Mouse (Mus musculus) CD4-positive helper T cell, adult 2 months (primary cell): ENCODE results near the gene Vangl2.
"Not testable (repeated sequence)": the region's sequence is repeated elsewhere in the genome, so short reads cannot be mapped to it uniquely, and the experiment has no call there.

Source experiments
- DNase-seq: peaks from one replicate; pipeline ENCODE4 v3.0.0-alpha.2; 2012; ENCODE audit warnings: low read depth, missing footprints, low spot score

Gene Vangl2

DNA sequence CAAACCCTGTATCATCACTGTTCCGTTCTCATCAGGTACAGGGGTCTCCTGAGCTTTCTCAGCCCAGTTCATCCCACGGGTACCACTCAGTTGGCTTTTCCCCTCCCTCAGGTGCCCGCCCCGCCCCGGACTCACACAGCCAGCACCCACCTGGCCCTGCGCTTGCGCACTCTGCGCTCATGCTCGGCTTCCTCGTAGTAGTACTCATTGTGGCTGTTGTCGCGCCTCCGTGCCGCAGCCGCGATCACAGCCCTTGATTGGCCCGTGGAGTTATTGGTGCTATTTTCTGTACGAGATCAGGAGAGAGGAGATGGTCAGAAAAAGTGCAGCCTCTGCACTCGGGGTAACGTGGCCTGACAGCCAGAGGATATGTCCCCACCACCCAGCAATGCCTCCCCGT lies 20.5 kb downstream of the Vangl2 start:
- DNase-seq, result no peak

DNA sequence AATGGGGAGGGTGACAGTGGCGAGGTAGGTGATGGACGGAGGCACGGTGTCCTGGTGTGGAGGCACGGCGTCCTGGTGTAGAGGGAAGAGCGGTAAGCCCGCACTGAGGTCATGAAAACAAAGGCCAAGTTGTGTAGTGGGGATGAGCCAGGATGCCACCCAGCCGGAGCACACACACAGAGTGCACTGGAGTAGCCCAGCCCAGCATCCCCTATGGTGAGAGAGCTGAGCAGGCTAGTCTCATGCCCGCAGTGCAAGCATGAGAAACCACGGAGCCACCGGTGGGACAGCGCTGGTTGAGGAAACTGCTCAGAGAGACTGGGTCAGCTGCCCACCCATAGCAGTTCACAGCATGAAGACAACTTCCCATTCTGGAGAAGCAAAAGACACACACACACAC lies 26.6 kb downstream of the Vangl2 start:
- DNase-seq, result no peak

DNA sequence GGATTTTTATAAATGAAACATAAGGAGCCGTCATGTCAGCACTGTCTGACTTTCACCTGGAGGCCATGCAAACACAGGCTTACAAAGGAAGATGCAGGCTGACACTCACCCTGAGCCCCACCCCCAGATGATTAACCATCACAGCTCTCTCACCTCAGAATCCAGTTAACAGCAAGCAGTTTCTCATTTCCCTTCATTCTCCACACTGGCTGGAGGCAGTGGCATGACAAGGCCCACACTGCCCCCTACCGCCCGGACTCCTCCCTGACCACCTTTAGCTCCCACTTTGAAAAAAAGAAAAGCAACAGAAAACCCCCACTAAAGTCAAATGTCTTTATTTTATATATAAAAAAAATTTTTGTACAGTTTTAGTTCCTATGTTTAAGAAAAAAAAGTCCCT lies 27.6 kb downstream of the Vangl2 start:
- peak; percentile 85 for DNase-seq

DNA sequence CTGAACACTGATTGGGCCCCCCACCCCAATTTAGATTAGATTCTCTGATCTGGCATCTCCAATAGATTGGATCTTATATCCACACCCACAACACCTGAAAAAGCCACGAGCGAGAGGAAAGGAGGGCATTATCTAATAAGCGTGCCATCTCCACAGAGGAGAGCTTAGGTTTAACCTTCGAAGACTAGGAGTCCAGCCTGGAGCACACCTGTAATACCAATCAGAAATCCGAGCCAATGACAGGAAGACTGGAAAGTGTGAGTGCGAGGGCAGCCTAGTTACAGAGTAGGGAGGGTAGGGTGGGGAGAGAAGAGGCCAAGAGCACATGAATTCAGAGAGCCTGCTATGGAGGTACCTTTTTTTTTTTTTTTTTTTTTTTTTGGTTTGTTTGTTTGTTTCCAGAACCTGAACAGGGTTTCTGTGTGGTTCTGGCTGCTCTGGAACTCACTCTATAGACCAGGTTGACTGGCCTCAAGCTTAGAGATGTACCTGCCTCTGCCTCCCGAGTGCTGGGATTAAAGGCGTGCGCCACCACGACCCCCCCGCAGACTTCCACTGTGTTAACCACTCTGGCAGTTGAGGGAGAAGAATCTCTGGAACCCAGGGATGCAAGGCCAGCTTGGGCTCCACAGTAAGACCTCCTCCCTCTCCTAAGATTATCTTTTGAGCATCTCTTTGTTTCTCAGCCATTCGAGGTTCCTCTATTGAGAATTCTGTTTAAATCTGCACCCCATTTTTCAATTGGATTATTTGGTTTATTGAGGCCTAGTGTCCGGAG lies 29.2 kb downstream of the Vangl2 start:
- no peak for DNase-seq

DNA sequence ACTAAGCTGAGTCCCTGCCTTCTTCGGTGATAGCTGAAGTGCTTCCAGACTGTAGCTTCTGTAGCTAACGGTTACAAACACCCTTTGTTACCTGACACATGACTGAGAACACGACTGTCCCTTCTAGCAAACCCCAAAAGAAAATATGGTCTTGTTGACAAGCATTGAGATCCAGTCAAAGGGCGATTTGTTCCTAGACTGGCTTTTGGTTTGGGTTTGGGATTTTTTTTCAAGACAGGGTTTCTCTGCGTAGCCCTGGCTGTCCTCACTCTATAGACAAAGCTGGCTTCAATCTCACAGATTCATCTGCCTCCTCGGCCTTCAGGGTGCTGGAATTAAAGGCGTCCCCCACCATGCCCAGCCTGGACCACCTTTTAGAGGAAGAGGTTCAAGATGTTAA lies 31.5 kb downstream of the Vangl2 start:
- DNase-seq, result no peak

DNA sequence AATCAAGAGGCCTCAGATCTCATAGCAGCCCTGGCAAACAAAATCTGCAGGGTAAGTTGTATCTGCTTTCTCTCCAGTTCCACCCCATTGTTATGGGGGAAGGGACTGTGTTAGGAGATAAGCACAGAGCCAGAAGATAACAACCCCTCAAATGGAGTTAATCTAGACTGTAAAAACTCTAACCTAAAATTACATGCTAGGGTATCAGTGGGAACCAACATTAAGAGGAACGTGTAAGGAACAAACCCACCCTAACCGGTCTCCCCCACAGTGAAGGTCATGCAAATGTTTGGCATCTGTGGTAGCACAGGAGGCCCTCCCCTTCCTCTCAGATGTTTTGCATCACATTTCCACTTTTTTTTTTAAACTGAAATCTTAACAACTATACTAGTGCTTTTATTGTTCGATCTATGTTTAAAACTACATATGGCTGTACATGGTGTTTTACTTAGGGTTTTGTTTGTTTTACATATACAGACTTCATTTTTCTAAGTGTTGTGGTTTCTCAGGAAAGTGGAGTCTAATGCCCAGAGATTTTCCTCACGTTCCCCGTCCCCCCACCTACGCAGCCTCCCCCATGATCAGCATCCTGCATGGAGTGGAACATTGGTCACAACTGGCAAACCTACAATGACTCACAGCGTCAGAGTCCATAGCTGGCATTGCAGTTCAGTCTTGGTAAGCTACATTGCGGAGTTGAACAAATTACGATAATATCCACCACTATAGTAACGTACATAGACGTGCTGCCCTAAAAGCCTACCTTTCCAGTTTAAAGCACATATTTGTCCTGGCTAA lies 33.1 kb downstream of the Vangl2 start:
- peak; percentile 40 for DNase-seq

DNA sequence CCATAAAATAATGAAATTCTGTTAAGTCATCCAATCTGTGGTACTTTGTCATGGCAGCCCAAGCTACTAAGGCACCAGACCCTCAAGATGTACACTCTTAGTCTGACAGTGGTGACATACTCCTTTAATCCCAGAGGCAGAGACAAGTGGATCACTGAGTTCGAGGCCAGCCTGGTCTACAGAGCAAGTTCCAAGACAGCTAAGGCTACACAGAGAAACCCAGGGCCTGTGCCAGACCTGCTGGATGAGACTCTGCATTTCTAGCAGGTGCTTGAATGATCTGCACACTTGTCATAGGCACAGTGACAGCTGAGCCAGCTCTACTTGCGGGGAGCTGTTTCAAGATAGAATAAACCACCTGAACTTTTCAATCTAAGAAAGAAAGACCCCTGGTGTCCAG lies 33.7 kb downstream of the Vangl2 start:
- no peak for DNase-seq

DNA sequence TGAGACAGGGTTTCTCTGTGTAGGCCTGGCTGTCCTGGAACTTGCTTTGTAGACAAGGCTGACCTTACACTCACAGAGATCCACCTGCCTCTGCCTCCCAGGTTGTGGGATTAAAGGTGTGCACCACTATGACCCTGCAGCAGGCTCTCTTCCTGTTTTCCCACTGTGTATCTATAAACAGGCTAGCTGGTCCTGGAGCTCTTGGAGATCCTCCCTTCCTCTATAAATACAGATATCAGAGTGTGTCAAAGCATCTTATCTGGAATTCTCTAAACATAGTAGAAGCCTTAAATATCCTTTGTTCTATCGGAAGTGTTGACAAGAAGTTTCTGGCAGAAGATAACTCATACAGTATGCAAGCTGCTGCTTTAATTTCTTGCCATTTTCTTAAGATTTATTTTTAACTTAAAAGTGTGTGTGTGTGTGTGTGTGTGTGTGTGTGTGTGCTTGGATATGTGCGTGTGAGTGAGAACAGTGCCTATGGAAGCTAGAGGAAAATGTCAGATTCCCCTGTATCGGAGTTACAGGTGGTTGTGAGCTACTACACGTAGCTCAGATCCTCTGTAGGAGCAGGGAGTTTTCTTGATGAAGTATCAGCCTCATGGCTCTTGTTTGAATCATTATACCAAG lies 35.2 kb downstream of the Vangl2 start:
- DNase-seq, result no peak

DNA sequence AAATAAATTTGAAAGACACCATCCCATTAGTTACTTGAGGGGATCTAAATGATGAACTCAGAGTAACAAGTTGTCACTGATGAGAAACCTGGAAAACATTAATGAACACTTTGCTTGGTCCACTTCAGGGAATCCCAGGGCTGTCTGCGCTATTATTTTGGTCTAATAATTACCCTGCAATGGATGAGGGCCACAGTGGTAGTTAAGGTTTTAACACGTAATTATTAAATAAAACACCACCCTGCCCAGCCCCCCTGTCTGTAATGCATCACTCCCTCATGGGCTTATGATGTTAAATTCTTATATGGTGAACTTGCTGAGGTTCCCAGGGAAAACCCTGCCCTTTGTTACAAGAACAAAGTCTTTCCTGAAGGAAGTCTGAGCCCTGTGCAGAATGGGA lies 36.4 kb downstream of the Vangl2 start:
- no peak for DNase-seq

DNA sequence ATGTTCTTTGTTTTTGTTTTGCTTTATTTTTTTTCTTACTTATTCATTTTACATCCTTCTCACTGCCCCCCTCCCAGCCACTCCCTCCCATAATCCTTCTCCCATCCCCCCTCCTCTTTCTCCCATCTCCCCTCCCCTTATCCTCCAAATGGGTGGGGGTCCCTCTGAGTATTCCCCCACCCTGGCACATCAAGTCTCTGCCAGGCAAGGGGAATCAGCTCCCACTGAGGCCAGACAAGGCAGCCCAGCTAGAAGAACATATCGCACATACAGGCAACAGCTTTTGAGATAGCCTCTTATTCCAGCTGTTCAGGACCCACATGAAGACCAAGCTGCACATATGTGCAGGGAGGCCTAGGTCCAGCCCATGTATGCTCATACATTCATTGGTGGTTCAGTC lies 44.1 kb downstream of the Vangl2 start:
- DNase-seq, result no peak

DNA sequence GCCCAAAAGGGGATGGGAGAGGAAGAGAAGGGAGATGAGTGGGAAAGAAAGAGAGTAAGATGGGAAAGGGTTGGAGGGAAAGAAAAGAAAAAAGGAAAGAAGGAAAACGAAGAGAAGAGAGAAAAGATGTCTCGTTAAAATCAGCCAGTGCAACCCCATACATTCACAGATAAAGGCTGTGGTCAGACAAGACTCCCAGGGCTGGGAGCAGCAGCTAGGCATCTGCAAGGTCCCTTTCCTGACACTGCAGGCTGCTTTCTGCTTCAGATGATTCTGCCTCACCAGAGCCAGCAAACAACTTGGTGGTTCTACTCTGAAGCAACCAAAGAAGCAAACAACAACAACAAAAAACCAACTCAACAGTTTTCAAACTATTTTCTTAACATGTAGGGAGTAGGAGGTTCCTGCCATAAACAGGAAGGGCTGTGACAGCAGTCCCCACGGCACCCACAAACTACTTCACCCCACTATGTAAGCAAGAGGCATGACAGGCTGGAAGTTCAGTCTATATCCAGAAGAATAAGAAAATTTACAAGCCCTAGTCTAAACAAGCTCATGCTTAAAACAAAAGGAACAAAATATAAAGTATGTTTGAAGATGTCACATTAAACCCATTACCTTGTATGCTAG lies 44.8 kb downstream of the Vangl2 start:
- peak; percentile 52 for DNase-seq

DNA sequence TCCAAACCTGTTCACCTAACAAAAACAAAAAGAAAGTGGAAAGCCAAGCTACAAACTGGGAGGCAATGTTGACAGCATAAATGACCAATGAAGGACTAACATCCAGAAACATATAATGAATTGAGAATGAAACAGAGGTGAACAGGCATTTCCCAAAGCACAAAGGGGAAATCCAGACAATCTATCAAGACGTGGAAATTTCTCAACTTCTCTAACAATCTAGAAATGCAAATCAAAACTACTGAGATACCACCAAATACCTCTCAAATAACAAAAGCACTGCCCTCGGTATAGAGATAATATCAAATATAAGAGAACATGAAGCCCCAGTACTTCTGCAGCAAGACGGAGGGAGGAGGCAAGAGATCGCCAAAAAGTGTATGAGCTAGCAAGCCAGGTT lies 45.5 kb downstream of the Vangl2 start:
- DNase-seq, result no peak

DNA sequence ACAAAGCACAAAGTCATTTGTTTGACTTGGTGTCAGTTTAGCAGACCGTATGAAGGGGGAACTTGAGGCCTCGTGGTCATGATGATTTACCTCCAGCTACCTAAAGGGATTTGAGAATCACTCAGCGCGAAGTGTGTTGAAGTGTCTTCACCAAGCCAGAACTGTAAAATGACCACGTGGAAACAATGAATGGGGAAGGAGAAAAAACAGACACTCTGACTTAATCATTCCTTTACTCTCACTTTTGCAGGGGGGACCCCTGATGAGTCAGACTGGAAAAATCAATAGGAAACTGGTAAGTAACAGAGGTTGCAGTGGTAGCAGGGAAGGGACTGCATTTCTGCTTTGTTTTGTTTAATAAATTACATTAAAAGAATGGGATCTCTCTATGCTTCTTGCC lies 46.1 kb downstream of the Vangl2 start:
- peak; percentile 65 for DNase-seq

DNA sequence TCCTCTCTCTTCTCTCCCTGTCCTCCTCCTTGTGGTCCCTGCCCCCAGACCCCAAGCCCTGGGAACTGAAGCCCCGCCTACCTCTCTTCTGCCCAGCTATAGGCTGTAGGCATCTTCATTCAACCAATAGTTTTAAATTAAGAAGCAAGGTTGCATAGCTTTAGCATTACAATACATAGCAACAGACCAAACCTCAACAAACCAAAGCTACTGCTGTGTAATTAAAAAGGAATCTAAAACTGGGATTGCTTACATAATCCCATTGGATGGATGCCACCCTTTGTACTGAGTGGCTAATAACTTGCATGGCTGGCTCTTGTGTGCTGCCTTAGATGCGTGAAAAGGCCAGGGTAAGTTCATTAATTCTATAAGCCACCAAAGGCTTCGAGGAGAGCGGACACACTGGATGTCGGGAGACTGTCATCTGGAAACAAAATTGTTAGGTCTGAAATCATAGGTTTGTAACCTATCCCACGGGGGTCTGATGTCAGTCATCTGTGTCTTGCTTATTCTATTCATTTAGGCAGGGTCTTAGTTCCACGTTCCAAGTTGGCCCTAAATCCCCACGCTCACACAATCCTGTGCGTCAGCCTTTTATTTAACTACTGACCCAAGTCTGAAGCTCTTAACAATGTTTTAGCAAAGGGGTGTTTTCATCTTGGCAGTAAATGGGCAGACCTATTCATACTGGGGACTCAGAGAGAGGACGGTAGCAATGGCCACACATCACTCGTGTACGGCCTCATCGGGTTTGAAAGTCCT lies 48.1 kb downstream of the Vangl2 start:
- no peak for DNase-seq

DNA sequence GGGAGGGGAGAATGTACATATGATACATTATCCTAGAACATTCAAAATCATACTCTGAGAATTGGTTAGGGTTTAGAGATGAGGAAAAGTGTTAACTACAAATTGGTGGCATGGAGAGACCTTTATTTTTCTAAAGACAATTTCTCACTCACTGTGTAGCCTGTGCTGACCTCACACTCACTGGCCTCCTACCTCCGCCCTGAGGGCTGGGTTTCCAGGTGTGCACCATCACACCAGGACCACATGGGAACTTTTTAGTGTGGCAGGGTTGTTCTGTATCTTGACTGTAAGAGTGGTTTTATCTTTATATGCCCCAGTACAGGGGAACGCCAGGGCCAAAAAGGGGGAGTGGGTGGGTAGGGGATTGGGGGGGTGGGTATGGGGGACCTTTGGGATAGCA lies 50.4 kb downstream of the Vangl2 start:
- DNase-seq, result no peak

DNA sequence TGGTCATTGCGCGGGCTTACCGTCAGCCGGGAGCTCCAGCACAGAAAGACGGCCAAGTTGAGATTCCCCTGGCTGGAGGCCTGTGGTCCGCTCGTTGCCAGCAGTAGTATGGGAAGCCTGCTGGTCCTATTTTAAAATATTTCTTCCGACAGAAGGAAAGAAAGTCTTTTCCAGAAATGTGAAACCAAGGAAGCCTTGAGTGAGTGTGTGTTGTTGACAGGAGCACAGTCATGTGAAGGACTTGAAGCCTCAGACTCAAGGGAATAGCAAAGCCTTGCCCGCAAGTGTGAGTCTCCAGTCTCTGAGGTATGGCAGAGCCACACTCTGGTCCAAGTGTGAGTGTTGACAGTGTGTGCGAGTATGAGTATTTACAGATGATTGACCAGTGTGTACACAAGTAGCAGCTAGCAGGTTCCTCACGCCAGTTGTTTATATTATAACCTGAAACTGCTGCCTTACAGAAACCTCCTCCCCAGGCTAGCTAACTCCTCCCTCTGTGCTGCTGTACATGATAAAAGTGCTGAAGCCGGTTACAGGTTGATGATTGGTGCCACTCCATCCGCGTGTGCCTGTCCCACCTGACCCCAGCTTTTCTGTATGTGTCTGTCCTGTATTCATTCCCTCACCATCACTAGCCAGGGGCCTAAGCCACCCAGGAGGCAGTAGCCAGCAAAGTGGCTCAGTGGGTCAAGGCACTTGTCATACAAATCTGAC lies 51.3 kb downstream of the Vangl2 start:
- DNase-seq, result no peak

DNA sequence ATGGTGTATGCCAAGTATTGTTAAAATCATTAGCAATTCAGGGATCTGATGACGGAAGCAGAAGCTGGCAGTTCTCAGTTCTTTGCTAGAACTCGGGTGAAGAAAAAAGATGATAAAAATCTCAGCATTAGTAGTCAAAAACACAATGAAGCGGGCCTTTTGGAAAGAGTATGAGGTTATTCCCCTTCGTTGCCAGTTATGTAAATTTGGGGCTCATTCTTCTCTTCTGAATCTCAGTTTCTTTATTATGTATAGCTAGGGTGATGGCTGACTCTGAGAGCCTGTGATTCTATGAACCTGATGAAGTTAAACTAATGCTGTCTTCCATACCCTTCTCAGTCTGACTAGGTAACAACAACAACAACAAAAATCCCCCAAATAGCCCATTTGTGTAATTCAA lies 52.4 kb downstream of the Vangl2 start:
- peak; percentile 66 for DNase-seq

DNA sequence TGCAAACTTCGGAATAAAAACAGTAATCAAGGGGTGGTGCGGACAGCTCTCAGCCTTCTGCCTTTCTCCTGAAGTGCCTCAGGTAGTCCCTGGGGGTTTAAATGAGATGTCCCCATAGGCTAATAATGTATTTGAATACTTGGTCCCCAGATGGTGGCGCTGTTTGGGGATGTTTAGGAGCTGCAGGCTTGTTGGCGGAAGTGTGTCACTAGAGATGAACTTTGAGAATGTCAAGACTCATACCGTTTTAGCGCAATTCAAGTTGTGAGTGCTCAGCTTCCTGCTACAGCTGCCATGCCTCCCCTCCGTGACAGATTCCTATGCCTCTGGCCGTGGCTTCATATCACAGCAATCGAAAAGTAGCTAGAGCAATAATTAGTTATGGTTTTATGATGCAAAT lies 52.9 kb downstream of the Vangl2 start:
- DNase-seq, result peak; percentile 70

DNA sequence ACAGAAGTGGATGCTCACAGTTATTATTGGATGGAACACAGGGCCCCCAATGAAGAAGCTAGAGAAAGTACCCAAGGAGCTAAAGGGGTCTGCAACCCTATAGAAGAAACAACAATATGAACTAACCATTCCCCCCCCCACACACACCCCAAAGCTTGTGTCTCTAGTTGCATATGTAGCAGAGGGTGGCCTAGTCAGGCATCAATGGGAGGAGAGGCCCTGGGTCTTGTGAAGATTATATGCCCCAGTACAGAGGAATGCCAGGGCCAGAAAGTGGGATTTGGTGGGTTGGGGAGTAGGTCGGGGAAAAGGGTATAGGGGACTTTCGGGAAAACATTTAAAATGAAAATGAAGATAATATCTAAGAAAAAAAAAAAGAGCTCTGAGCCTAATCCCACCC lies 53.9 kb downstream of the Vangl2 start:
- DNase-seq, result not testable (repeated sequence)

DNA sequence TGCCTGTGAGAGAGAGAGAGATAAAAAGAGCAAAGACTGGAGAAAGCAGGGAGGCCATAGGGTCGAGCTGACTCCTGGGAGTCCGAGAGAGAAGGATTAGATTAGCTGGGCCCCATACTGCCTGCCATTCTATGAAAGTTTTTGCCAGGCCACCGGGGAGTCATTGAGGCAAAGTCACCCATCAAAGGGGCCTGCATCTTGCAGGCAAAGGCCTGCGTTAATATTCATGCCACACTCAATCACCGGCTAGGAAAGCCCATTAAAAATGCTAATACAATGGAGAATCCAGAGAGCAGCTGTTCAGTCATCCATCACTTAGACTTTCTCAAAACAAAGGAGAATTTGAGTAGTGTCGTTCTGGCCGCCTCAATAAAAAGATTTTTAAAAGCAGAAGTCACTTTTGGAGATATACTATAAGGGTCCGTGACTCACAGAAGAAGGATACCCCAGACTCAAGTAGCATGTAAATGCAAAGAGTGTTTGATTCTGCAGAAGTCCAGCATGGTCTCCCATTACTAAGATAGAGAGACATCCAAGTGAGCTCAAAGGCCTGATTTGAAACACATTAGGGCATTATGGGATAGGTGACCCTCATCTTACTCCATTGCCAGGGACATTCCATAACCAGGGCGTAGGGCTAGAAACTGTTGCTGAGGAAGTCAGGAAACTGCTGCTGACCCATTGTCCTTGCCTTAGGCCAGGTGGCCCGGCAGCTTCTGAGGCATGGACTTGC lies 57.2 kb downstream of the Vangl2 start:
- no peak for DNase-seq
